Mouse (Mus musculus) kidney, adult 2 months (tissue): ENCODE data around the gene Smyd3. TPM values are rescaled to one million over a fixed set of nuclear protein-coding genes. Genes with fewer than 3 reads are reported as not detected.

Experiments
- DNase-seq: peaks from one replicate; pipeline ENCODE4 v3.0.0; 2021
- H3K27ac ChIP-seq: fragments of 200-500 bp; 2 replicates; pipeline ENCODE4 v1.5.1; 2012; ENCODE audit warnings: low read depth, low read length, control low read depth, inconsistent platforms; ENCODE audit not compliant: insufficient read depth
- H3K27me3 ChIP-seq: fragments of 200-500 bp; replicated peaks from 2 replicates; pipeline ENCODE4 v1.6.1; 2012; ENCODE audit warnings: mild to moderate bottlenecking, moderate library complexity, low read length, inconsistent platforms; ENCODE audit not compliant: control insufficient read depth, insufficient read depth
- H3K36me3 ChIP-seq: fragments of 200-500 bp; 2 replicates; pipeline ENCODE4 v1.6.1; 2012; ENCODE audit warnings: mild to moderate bottlenecking, moderate library complexity, low read length, inconsistent platforms; ENCODE audit not compliant: control insufficient read depth, insufficient read depth
- H3K4me1 ChIP-seq: fragments of 200-500 bp; 2 replicates; pipeline ENCODE4 v1.6.1; 2011; ENCODE audit warnings: low read length; ENCODE audit not compliant: control insufficient read depth, insufficient read depth
- H3K4me3 ChIP-seq: fragments of 200-500 bp; 2 replicates; pipeline ENCODE4 v1.5.1; 2011; ENCODE audit warnings: mild to moderate bottlenecking, low read depth, low read length, control low read depth; ENCODE audit not compliant: insufficient read depth
- CTCF ChIP-seq: fragments of 200-500 bp; conservative IDR thresholded peaks from 2 replicates; pipeline ENCODE4 v1.5.1; 2011; ENCODE audit warnings: low read depth, mild to moderate bottlenecking, control low read depth, low read length, moderate library complexity, mixed read lengths; ENCODE audit not compliant: insufficient read depth, insufficient read length
- POLR2A ChIP-seq: fragments of 200-500 bp; IDR thresholded peaks from one replicate; pipeline ENCODE4 v1.6.1; 2011; ENCODE audit warnings: low read depth, low read length, control low read depth
- WGBS: fragments of 180-500 bp; shearing (Covaris S2); methylation state at CpG from one replicate; pipeline ENCODE4 v1.1.7; 2018; 5-methylcytosine and 5-hydroxymethylcytosine counted together
- polyA plus RNA-seq: library from polyadenylated mRNA; depleted of rRNA; stranded (reverse); fragments of >200 nt; gene quantifications from 2 replicates; pipeline ENCODE4 v1.2.3, GENCODE M21; 2012

Gene Smyd3
- polyA plus RNA-seq, 1 experiment: 5.2 TPM

GRCm38 (mm10) chr1:179461019-179461814, 56.6 kb downstream of the Smyd3 start:
- no peak overlapping the region for H3K4me3 ChIP-seq
- no peak for DNase-seq
- H3K36me3 ChIP-seq: no peaks in the 10 kb centered on the region
- H3K4me1 ChIP-seq: no peaks in the 10 kb centered on the region
- no peak for TF ChIP-seq CTCF
- no peak for TF ChIP-seq POLR2A
- no peaks in the 10 kb centered on the region; the same call in 1 of the 2 replicates for H3K27me3 ChIP-seq
- WGBS: 75% methylated on average over 22 of the region's 22 CpGs
- H3K27ac ChIP-seq: no peak overlapping the region

DNA sequence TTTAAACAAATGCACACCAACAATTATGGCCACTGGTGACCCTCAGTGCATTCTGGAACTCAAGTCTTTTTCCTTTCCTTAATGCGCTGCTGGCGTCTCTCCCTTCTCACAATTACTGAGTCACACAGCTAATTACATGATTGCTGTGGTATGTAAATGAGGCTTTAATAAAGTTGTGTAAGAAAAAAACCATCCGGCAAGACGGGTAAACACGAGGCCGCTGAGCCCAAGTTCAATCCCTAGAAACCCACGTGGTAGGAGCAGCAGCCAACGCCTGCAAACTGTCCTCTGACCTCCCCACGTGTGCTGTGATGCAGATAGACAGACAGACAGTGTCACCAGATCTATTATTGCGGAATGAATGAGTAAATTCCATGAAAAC, 58.9 kb downstream of the Smyd3 start:
- no peak for TF ChIP-seq CTCF
- peak; percentile 7 for DNase-seq
- Histone ChIP-seq H3K27ac (no peak overlapping the region), H3K27me3 (no peaks in the 10 kb centered on the region; the same call in 1 of the 2 replicates), H3K4me1 (no peaks in the 10 kb centered on the region), H3K36me3 (no peaks in the 10 kb centered on the region), H3K4me3 (no peak overlapping the region)
- 59% methylated on average over 10 of the region's 10 CpGs for WGBS

- TF ChIP-seq POLR2A: no peak
- TF ChIP-seq CTCF: no peak
- Histone ChIP-seq H3K27ac (no peak overlapping the region), H3K36me3 (no peaks in the 10 kb centered on the region), H3K4me3 (no peak overlapping the region), H3K4me1 (no peaks in the 10 kb centered on the region), H3K27me3 (no peaks in the 10 kb centered on the region; the same call in 1 of the 2 replicates)
- 70% methylated on average over 9 of the region's 9 CpGs for WGBS
- peak; percentile 10 for DNase-seq
These were observed 59.4 kb downstream of the Smyd3 start for GRCm38 (mm10) chr1:179458236-179458986.

DNA sequence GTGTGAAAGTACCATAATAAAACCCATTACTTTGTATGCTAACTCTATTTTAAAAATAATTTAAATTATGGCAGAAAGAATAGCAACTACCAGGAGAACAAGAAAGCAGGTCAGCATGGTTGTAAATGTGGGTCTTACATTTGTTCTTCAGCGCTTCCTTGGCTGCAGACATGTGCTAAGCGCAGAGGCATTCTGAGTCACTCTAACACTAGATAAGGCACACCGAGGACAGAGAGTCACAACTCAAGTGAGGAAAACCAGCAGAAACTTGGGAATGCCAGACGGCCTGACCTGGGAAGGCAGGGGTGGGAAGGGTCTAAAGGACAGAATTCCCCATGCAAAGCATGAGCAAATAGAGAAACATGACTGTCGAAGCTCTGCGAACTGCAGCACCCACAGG, 63.2 kb downstream of the Smyd3 start:
- H3K27ac ChIP-seq: no peak overlapping the region
- H3K4me3 ChIP-seq: no peak overlapping the region
- H3K4me1 ChIP-seq: no peaks in the 10 kb centered on the region
- DNase-seq: no peak
- TF ChIP-seq POLR2A (no peak), CTCF (no peak)
- WGBS: 82% methylated on average over 6 of the region's 6 CpGs
- no peaks in the 10 kb centered on the region for H3K27me3 ChIP-seq
- H3K36me3 ChIP-seq: no peaks in the 10 kb centered on the region

GRCm38 (mm10) chr1:179451211-179451610, 66.6 kb downstream of the Smyd3 start:
- Histone ChIP-seq H3K27ac (no peak overlapping the region), H3K4me1 (no peaks in the 10 kb centered on the region), H3K36me3 (no peaks in the 10 kb centered on the region), H3K27me3 (no peaks in the 10 kb centered on the region), H3K4me3 (no peak overlapping the region)
- DNase-seq: peak; percentile 8
- WGBS: 99% methylated on average over 2 of the region's 2 CpGs
- peak; percentile 33 for TF ChIP-seq CTCF
- TF ChIP-seq POLR2A: no peak

GRCm38 (mm10) chr1:179446845-179447212, 71.0 kb downstream of the Smyd3 start:
- 31% methylated on average over 2 of the region's 2 CpGs for WGBS
- DNase-seq: no peak
- no peaks in the 10 kb centered on the region for H3K36me3 ChIP-seq
- no peaks in the 10 kb centered on the region for H3K27me3 ChIP-seq
- H3K27ac ChIP-seq: no peak overlapping the region
- no peaks in the 10 kb centered on the region for H3K4me1 ChIP-seq
- TF ChIP-seq POLR2A: no peak
- no peak for TF ChIP-seq CTCF
- H3K4me3 ChIP-seq: no peak overlapping the region

- Histone ChIP-seq H3K4me1 (no peaks in the 10 kb centered on the region), H3K27me3 (no peaks in the 10 kb centered on the region), H3K4me3 (no peak overlapping the region), H3K27ac (no peak overlapping the region), H3K36me3 (no peaks in the 10 kb centered on the region)
- WGBS: 49% methylated on average over 17 of the region's 17 CpGs
- no peak for DNase-seq
- TF ChIP-seq CTCF (no peak), POLR2A (no peak)
These were observed 71.6 kb downstream of the Smyd3 start for GRCm38 (mm10) chr1:179446127-179446844.
